Mouse (Mus musculus): ENCODE data around the gene Tpsb2. TPM values are rescaled to one million over a fixed set of nuclear protein-coding genes. Genes with fewer than 3 reads are reported as not detected.
A peak's percentile ranks its signal among the peaks of the same experiment; 100 is the strongest.

The Tpsb2 gene
- polyA plus RNA-seq, 1 experiment from 2014 or later: 15.3 TPM

GRCm38 (mm10) chr17:25416219-25416618 is 50.1 kb downstream of the Tpsb2 start:
- H3K27me3 ChIP-seq (replicated peaks; ENCODE audit: insufficient read depth, low read length): no peaks in the 10 kb centered on the region
- no peaks in the 10 kb centered on the region for H3K4me1 ChIP-seq (ENCODE audit: insufficient read depth, low read depth, low read length)
- no peak overlapping the region for H3K4me3 ChIP-seq (ENCODE audit: low read depth, low read length)
- H3K4me2 ChIP-seq (replicated peaks; ENCODE audit: low read depth, low read length): no peak overlapping the region
- ATAC-seq (peak; percentile 43), DNase-seq (ENCODE audit: low spot score) (peak; percentile 10)
- no peak for TF ChIP-seq EP300 (IDR thresholded peaks at IDR 0.05)
- no peak for TF ChIP-seq CTCF (IDR thresholded peaks at IDR 0.05)
- no peak overlapping the region for H3K9ac ChIP-seq (replicated peaks; ENCODE audit: low read depth)
- no peak overlapping the region for H3K27ac ChIP-seq (ENCODE audit: low read length)
- no peaks in the 10 kb centered on the region for H3K9me3 ChIP-seq (ENCODE audit: low read length)
- WGBS: 21% methylated on average over 3 of the region's 3 CpGs
- no peaks in the 10 kb centered on the region for H3K36me3 ChIP-seq (ENCODE audit: insufficient read depth, low read length)

GRCm38 (mm10) chr17:25417990-25418389 is 51.9 kb downstream of the Tpsb2 start:
- H3K4me1 ChIP-seq (ENCODE audit: insufficient read depth, low read depth, low read length): no peaks in the 10 kb centered on the region
- no peaks in the 10 kb centered on the region for H3K9me3 ChIP-seq (ENCODE audit: low read length)
- WGBS: 62% methylated on average over 6 of the region's 6 CpGs
- ATAC-seq: no peak
- H3K9ac ChIP-seq (replicated peaks; ENCODE audit: low read depth): no peak overlapping the region
- DNase-seq (ENCODE audit: low spot score): no peak
- no peaks in the 10 kb centered on the region for H3K27me3 ChIP-seq (replicated peaks; ENCODE audit: insufficient read depth, low read length)
- H3K27ac ChIP-seq (ENCODE audit: low read length): no peak overlapping the region
- no peak for TF ChIP-seq CTCF (IDR thresholded peaks at IDR 0.05)
- no peak for TF ChIP-seq EP300 (IDR thresholded peaks at IDR 0.05)
- H3K4me2 ChIP-seq (replicated peaks; ENCODE audit: low read depth, low read length): no peak overlapping the region
- no peaks in the 10 kb centered on the region for H3K36me3 ChIP-seq (ENCODE audit: insufficient read depth, low read length)
- H3K4me3 ChIP-seq (ENCODE audit: low read depth, low read length): no peak overlapping the region

Other genes with a start within 250 kb of the Tpsb2 start
- 0.25 and 0.32 TPM in 2 replicates for gene Ptx4, start 245.5 kb upstream of the Tpsb2 start, polyA plus RNA-seq (2015; fragmentation: Nextera tagmentation; extraction: Ambion mirVana)
- gene Clcn7, start 232.9 kb upstream of the Tpsb2 start, polyA plus RNA-seq (2015; fragmentation: Nextera tagmentation; extraction: Ambion mirVana): 18.0 and 19.2 TPM in 2 replicates
- gene Ccdc154, start 203.8 kb upstream of the Tpsb2 start, polyA plus RNA-seq (2015; fragmentation: Nextera tagmentation; extraction: Ambion mirVana): 0.51 and 0.77 TPM in 2 replicates
- 5.9 and 6.4 TPM in 2 replicates for gene Gm38655, start 190.8 kb upstream of the Tpsb2 start, polyA plus RNA-seq (2015; fragmentation: Nextera tagmentation; extraction: Ambion mirVana)
- 18.5 and 19.5 TPM in 2 replicates for gene BC003965, start 181.8 kb upstream of the Tpsb2 start, polyA plus RNA-seq (2015; fragmentation: Nextera tagmentation; extraction: Ambion mirVana)
- gene Unkl, start 177.9 kb upstream of the Tpsb2 start, polyA plus RNA-seq (2015; fragmentation: Nextera tagmentation; extraction: Ambion mirVana): 7.0 and 7.8 TPM in 2 replicates
- gene Gnptg, start 126.2 kb upstream of the Tpsb2 start, polyA plus RNA-seq (2015; fragmentation: Nextera tagmentation; extraction: Ambion mirVana): 68.3 and 74.5 TPM in 2 replicates
- gene Tsr3, start 126.1 kb upstream of the Tpsb2 start, polyA plus RNA-seq (2015; fragmentation: Nextera tagmentation; extraction: Ambion mirVana): 33.0 and 37.2 TPM in 2 replicates
- gene Baiap3, start 109.9 kb upstream of the Tpsb2 start, polyA plus RNA-seq (2015; fragmentation: Nextera tagmentation; extraction: Ambion mirVana): 2.6 and 2.8 TPM in 2 replicates
- gene Ube2i, start 91.7 kb upstream of the Tpsb2 start, polyA plus RNA-seq (2015; fragmentation: Nextera tagmentation; extraction: Ambion mirVana): 456 and 477 TPM in 2 replicates
- 2.9 and 3.5 TPM in 2 replicates for gene Prss34, start 67.9 kb upstream of the Tpsb2 start, polyA plus RNA-seq (2015; fragmentation: Nextera tagmentation; extraction: Ambion mirVana)
- not detected in 2 replicates for gene Prss28, start 57.7 kb upstream of the Tpsb2 start, polyA plus RNA-seq (2015; fragmentation: Nextera tagmentation; extraction: Ambion mirVana)
- gene Prss29, start 47.7 kb upstream of the Tpsb2 start, polyA plus RNA-seq (2015; fragmentation: Nextera tagmentation; extraction: Ambion mirVana): not detected in 2 replicates
- gene Tpsab1, start 20.7 kb upstream of the Tpsb2 start, polyA plus RNA-seq (2015; fragmentation: Nextera tagmentation; extraction: Ambion mirVana): 0.57 and 0.61 TPM in 2 replicates
- gene Tpsg1, start 3.0 kb downstream of the Tpsb2 start, polyA plus RNA-seq (2015; fragmentation: Nextera tagmentation; extraction: Ambion mirVana): 0.17 and 0.18 TPM in 2 replicates
- gene Cacna1h, start 67.5 kb downstream of the Tpsb2 start, polyA plus RNA-seq (2015; fragmentation: Nextera tagmentation; extraction: Ambion mirVana): 0.42 and 0.55 TPM in 2 replicates
- gene Tekt4, start 88.3 kb downstream of the Tpsb2 start, polyA plus RNA-seq (2015; fragmentation: Nextera tagmentation; extraction: Ambion mirVana): 10.3 and 11.7 TPM in 2 replicates
- gene Sstr5, start 131.0 kb downstream of the Tpsb2 start, polyA plus RNA-seq (2015; fragmentation: Nextera tagmentation; extraction: Ambion mirVana): 0.05 TPM in 1 of 2 replicates, not detected in the other
- 0.19 and 0.24 TPM in 2 replicates for gene Sox8, start 204.4 kb downstream of the Tpsb2 start, polyA plus RNA-seq (2015; fragmentation: Nextera tagmentation; extraction: Ambion mirVana)
- gene Lmf1, start 212.8 kb downstream of the Tpsb2 start, polyA plus RNA-seq (2015; fragmentation: Nextera tagmentation; extraction: Ambion mirVana): 16.5 and 16.6 TPM in 2 replicates